Mouse (Mus musculus): ENCODE measurements at regions not wholly inside any gene's neighbourhood (a gene's known extent, or its start where the extent isn't known, plus 50 kb on each side); places are given as distances from the start of the nearest gene placed in this dataset.

DNA sequence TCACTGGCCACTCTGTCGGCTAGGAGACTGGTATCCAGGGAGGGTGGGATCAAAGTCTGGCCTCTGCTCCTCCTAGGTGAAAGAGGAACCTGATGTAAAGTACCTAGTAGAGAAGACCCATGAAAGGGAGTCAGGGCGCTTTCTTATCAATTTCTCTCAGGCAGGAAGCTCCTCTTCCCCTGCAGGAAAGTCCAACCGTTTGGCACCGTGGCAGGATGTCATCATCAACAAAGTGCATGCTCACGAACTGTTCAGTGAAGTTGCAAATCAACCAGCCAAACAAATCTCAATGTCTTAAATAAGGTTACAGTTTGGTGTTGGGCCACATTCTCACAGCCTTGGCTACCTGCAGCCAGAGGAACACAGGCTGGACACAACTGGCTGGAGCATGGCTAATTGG lies 138.2 kb upstream of the Krr1 start:
- DNase-seq: no peak

DNA sequence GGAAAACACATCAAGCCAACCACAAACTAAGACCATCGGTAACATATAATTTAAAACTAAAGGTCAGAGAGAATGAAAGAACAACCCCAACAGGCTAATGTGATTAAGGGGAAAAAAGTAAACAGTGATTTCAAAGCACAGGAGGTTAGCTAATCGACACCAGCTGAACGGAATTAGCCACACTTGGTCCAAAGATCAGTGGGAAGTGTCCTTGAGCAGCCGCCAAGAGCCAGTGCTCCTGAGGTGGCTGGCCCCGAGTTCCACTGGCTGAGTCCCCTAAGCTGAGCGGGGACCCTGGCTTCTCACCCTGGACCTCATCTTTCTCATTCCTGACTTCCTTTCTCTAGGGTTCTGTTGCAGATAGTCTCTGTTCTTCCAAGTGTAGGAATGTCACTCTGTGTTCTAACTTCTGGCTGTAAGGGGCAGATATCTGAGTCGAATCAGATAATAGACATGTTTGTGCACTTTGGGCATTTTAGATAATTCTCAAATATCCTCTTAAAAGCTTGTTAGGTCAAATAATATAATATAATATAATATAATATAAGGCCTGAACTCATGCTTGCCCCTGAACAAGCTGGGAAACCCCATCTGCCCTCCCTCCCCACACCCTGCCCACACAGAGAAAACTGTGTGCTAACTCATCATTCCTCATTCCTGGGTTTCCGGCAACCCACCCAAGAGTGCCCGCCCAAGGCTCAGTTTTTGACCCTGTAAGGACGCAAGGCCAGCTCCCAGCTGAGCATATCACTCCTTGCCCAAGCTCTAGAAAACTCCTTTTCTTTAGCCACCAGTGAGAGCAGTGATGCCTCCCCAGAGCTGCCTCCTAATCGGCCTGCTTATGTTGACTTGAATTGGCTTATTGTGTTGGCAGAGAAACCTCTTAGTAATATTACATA lies 137.3 kb upstream of the Krr1 start:
- no peak for DNase-seq

- no peak for DNase-seq
These were observed 136.3 kb upstream of the Krr1 start for GRCm38 (mm10) chr10:111836191-111836590.

GRCm38 (mm10) chr10:111836802-111837201 lies 135.7 kb upstream of the Krr1 start:
- DNase-seq: no peak

GRCm38 (mm10) chr10:111842321-111842775 lies 130.1 kb upstream of the Krr1 start:
- DNase-seq: no peak

DNA sequence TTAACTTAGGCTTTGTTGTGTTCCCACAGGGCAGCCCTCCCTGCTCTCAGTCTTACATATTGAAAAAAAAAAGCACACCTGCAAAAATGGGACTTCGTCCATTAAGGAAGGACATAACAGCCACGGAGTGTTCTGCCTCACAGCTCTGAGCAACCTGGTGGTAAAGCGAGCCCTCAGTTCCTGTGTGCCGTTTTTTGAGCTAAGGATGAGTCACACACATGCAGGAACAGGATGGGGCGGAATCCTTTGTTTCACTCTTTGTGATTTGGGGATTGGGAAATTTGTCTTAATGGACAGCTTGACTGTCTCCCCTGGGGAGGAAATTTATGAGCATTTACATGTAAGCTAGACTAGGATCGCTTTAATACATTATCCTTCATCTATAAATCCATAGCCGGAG lies 129.6 kb upstream of the Krr1 start:
- DNase-seq: no peak

GRCm38 (mm10) chr10:111843301-111843700 lies 129.2 kb upstream of the Krr1 start:
- DNase-seq: no peak

DNA sequence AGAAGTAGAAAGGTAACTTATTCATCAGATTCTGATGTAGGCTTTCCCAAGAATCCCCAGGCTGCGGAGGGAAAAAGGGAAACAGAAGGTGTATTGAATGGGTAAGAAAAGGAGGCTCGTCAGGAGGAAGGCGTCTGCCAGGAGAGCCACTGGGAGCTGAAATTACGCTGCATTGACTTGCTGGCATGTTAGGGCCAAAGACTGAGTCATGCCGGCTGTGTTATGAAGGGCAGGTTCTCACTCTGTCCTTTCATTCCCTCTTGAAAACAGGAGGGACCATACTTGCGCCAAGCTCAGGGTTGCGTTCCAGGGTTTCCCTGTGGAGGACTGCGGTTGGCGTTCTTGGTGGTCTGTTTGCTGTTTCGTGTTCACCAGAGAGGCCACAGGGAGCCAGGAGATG lies 128.3 kb upstream of the Krr1 start:
- DNase-seq: peak; percentile 3

DNA sequence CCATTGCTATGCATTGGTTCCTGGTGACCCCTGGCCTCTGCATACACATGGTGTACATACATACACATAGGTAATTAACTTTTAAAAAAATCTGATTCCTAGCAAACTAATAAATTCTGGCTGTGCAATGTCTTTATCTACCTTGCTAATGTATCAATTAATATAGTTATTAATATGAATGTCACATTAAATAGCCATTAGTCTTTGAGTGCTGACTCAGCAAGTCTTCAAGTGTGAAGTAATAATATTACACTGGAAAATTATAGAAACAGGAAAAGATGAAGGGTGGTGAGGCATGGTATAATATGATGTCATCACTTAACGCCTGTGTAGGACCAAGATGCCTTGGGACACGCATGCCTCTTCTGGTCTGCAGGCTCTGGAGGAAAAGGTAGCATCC lies 126.5 kb upstream of the Krr1 start:
- DNase-seq: no peak

- no peak for DNase-seq
These were observed 118.2 kb upstream of the Krr1 start for GRCm38 (mm10) chr10:111854254-111854653.

DNA sequence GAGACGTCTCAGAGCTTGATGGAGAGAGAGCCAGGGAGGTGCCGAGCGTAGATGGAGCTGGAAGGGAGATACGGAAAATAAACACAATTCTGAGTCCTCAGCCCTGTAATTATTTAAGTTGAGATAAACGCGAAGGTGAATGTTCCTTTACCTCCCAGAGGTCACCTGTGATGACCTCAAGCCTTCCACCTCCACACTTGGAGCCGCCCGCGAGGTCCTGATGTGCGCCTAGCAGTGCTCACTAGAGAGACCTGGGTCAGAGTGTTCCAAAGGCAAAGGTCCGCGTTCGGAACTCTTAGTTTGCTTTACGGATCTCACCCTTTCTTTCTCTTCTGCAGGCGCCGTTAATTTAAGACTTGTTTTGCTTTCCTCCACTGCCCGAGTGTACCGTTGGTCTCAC lies 117.0 kb upstream of the Krr1 start:
- DNase-seq: no peak

- DNase-seq: no peak
These were observed 114.1 kb upstream of the Krr1 start for GRCm38 (mm10) chr10:111858403-111858802.

DNA sequence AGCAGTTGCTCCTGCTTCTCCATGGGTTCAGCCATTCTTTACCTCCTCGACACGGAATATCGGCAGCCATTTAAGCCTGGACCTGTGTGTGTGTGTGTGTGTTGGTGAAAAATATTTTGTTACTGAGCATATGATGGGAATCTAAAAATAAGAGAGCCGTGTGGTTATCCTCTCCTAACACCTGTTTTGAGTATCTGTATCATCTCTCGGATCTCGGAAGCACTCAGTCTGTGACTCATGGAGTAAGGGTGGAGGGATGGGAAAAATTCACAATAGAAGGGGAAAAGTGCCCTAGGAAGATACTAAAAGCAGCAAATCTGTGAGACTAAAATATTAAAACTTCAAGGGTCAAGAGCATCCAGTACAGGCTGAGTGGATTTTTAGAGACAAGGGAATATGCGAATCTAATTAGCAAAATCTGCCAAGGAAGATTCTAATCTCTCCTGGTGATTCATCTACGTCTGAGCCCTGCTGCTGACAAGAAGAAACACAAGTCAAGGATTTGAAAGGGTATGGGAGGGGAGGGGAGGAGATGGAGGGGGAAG lies 107.1 kb upstream of the Krr1 start:
- DNase-seq: no peak

DNA sequence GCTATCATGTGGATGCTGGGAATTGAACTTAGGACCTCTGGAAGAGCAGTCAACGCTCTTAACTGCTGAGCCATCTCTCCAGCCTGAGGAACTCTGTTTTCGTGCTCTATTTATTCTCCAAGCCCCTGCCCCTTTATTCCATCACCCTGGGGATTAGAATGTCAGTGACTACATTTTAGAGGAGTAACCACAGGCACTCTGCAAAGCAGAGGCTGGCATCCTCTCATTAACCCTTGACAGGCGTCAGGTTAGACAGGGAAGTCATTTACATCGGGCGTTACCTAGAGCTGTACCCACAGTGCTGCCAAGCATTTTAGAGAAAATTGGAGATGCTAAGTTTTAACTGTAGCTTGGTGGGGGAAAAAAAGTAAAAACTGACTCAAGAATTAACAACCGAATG lies 105.4 kb upstream of the Krr1 start:
- no peak for DNase-seq

GRCm38 (mm10) chr10:111867538-111867937 lies 104.9 kb upstream of the Krr1 start:
- DNase-seq: no peak

DNA sequence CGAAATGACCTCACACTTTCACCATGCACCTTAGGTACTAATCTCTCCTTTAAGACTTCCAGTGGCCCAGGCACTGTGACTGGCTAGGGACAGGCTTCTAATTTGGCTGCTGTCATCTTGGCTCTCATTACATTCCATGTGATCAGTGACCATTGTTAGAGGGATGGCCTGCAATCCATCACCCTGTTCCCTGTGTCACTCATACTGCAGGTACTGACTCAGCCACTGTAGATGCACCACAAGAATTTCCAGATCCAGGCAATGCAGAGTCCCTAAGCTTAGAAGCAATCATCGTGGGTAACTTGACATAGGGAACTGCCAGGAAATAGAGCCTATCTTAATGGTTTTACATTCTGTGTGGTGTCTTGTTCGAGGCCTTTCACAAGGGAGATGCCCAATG lies 92.1 kb upstream of the Krr1 start:
- no peak for DNase-seq

DNA sequence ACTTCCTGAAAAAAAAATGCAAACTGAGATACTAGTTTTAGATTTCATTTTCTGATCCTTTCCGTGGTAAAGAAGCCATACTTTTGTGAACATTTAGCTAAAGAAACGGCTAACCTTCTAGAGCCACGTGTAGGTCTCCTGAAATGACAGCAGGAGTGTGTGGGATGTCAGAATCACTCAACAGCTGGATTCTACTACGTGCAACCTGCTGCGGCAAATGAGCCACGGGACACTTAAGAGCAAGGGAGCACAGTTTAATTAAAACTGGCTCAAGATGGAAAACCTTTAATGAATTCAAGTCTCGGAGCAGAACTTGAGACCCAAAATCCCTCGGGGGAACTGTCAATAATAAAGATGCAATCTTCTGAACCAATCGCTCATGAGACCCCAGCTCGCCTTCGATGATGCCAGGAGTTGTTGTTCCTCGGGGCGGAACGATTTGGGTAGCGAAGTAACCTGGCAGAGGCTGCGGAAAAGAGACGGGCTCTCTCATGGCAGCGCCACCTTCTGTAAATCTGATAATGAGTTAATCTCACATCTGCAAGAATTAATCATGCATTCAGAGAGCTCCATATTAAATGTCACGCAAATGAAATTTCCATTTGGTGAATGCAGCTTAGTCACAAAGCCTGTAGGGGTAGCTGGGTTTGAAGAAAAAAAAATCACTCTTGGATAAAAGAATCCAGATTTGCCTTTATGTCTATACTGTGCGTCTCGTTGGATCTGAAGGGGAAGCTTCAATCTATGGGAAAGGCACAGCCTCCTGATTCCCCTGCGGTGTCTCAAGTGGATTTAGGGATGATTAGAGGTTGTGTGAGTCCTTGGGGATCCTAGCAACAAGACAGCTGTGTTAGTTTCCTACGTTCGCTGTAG lies 90.9 kb upstream of the Krr1 start:
- DNase-seq: no peak

DNA sequence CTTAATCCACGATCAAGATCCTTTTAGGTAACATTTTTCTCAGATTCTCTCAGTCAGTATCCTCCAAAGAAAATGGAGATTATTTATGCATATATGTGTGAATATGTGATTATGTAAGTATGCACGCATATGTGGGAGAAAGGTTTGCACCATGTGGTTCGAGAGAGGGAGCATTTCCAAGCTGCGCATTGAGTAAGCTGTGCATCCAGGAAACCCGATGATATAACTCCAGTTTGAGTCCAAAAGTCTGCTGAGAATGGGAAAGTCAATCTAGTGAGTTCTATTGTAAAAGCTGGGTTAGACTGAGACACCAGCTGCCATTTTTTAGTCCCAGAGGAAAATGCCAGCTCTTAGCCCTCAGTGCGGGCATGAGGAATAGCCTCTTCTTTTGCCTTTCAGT lies 89.9 kb upstream of the Krr1 start:
- DNase-seq: no peak

DNA sequence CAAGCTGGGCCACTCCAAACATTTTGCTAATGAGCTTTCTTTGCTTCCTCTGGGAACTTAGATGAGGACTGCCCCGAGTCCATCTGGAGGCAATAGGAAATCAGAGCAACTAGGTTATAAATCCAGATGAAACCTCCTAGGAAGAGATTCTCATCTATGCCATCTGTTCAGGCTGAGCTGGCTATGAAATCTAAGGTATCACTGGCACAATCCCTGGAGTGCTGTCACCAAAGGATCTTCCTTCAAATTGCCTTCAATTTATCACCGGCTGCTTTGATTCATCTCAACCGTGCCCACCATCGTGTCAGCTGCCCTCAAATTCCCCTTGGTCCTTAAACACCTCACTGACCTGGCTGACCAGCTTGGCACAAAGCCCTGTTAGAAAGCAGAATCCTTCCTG lies 87.8 kb upstream of the Krr1 start:
- no peak for DNase-seq

GRCm38 (mm10) chr10:111889111-111889510 lies 83.4 kb upstream of the Krr1 start:
- DNase-seq: no peak

DNA sequence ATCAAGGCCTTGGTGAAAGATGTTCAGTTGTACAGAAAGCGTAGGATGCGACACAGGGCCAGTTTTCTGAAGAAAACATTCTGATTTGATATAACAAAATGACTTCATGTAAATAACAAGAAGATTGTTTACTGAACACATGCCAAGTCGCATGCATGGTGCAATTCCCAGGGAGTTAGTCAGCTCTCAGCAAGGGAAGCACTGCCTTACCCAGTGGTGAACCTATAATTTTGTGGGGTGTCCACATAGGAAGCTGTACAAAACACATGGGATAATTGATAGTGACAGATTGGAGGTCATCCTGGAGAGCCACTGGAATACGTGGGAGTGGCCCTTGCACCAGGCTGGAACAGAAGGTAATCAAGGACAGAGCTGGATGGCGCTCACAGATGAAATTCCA lies 79.0 kb upstream of the Krr1 start:
- DNase-seq: no peak

DNA sequence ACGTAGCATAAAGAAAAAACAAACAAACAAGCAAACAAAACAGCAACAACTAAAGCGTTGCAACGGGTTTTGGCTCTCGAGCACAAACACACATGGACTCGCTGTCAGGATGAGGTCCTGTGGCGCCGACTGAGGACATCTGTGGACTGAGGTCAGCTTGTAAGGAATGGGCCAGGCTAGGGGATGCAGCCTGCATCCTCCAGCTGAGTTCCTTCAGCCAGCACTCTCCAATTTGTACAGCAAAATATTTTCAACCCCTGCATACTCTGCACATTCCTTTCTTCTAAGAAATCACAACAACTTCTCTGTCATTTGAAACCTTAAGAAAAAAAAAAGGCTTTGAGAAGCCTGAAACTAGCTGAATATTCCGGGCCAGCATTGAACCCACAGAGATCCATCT lies 78.5 kb upstream of the Krr1 start:
- no peak for DNase-seq

- no peak for DNase-seq
These were observed 75.1 kb upstream of the Krr1 start for GRCm38 (mm10) chr10:111897361-111897760.
